Mouse (Mus musculus) heart, embryonic 13.5 days (tissue): ENCODE measurements at regions not wholly inside any gene's neighbourhood (a gene's known extent, or its start where the extent isn't known, plus 50 kb on each side); places are given as distances from the start of the nearest gene placed in this dataset.

Source experiments
- ATAC-seq: fragments of 200-750 bp; cut with Nextera tagmentation; 2 replicates; pipeline ENCODE4 v1.8.0; 2017; ENCODE audit warnings: moderate TSS enrichment; ENCODE audit not compliant: insufficient number of reproducible peaks, low FRiP score, low TSS enrichment; ENCODE audit errors: extremely low read depth
- H3K27ac ChIP-seq: fragments of 300-500 bp; sonication (generic); replicated peaks from 2 replicates; pipeline ENCODE4 v1.5.1; 2015; ENCODE audit warnings: moderate library complexity, mild to moderate bottlenecking, inconsistent platforms
- H3K27me3 ChIP-seq: fragments of 300-500 bp; sonication (generic); replicated peaks from 2 replicates; pipeline ENCODE4 v1.6.1; 2015; ENCODE audit warnings: mild to moderate bottlenecking, inconsistent platforms
- H3K36me3 ChIP-seq: fragments of 300-500 bp; sonication (generic); 2 replicates; pipeline ENCODE4 v1.6.1; 2015; ENCODE audit warnings: mild to moderate bottlenecking, inconsistent platforms
- H3K4me1 ChIP-seq: fragments of 300-500 bp; sonication (generic); 2 replicates; pipeline ENCODE4 v1.6.1; 2015; ENCODE audit warnings: inconsistent platforms
- H3K4me2 ChIP-seq: fragments of 300-500 bp; sonication (generic); 2 replicates; pipeline ENCODE4 v1.6.1; 2015; ENCODE audit warnings: inconsistent platforms, mild to moderate bottlenecking, moderate library complexity
- H3K4me3 ChIP-seq: fragments of 300-500 bp; sonication (generic); 2 replicates; pipeline ENCODE4 v1.5.1; 2015; ENCODE audit warnings: moderate library complexity, mild to moderate bottlenecking, inconsistent platforms
- H3K9ac ChIP-seq: fragments of 300-500 bp; sonication (generic); 2 replicates; pipeline ENCODE4 v1.6.1; 2015; ENCODE audit warnings: inconsistent platforms, mild to moderate bottlenecking, moderate library complexity
- H3K9me3 ChIP-seq: fragments of 300-500 bp; sonication (generic); 2 replicates; pipeline ENCODE4 v1.6.1; 2016; ENCODE audit warnings: inconsistent platforms
- WGBS: fragments of 180-500 bp; shearing (Covaris S2); methylation state at CpG from one replicate; pipeline ENCODE4 v1.1.7; 2015; ENCODE audit warnings: mixed read lengths; 5-methylcytosine and 5-hydroxymethylcytosine counted together

- Histone ChIP-seq H3K9me3 (no peaks in the 10 kb centered on the region), H3K4me2 (no peak overlapping the region), H3K4me3 (no peak overlapping the region), H3K9ac (no peak overlapping the region), H3K4me1 (0 out of 2 replicates have a peak, but pooled peaks cover 4% of the 10 kb centered on the region), H3K27me3 (no peaks in the 10 kb centered on the region), H3K27ac (no peak overlapping the region), H3K36me3 (no peaks in the 10 kb centered on the region)
- ATAC-seq, result no peak
- WGBS, result 63% methylated on average over 6 of the region's 6 CpGs
Measured at GRCm38 (mm10) chr17:67503125-67503878, 129.2 kb downstream of the Lrrc30 start.

GRCm38 (mm10) chr17:67502628-67503027 is 129.9 kb downstream of the Lrrc30 start:
- Histone ChIP-seq H3K4me2 (no peak overlapping the region), H3K27ac (no peak overlapping the region), H3K4me1 (0 out of 2 replicates have a peak, but pooled peaks cover 4% of the 10 kb centered on the region), H3K9ac (no peak overlapping the region), H3K36me3 (no peaks in the 10 kb centered on the region), H3K4me3 (no peak overlapping the region), H3K27me3 (no peaks in the 10 kb centered on the region), H3K9me3 (no peaks in the 10 kb centered on the region)
- WGBS, result 74% methylated on average over 4 of the region's 4 CpGs
- ATAC-seq, result no peak

DNA sequence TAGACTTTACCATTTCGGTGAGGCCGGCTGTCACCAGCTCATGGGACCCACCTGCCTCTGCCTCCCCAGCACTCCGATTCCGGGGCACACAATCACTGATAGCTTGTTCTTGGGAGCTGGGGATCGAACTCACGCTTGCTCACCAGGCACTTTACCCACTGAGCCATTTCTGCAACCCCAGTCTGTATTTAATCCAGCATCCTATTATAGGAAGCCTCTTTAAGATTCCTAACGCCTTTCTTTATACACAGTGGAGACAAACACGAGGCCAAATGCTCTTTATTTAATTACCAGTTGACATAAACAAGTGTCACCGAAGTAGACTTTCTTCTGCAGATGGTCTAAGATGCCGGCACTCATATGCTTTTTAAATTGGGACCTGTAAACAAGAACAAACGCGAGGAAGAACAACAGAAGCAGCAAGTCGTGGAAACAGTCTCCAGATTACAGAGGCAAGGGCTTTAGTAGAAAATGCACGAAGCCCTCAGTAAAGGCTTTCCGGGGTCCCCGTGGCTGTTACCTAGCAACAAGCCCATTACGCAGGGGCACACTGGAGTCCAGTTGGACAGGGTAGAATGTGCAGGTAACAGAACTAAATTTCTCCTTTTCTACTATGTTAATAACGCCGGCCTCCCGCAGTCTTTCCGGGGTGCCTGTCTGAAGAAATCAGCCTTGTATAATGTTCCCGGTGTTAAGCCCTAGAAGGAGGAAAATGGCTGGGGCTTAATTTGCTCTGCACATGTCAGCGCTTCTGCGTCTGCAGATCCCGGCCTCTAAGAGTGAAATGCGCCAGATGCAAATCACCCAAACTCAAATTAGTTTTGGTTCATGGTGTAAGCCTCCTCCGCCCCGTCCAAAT is 132.5 kb downstream of the Lrrc30 start:
- Histone ChIP-seq H3K36me3 (no peaks in the 10 kb centered on the region), H3K9me3 (no peaks in the 10 kb centered on the region), H3K4me1 (0 out of 2 replicates have a peak, but pooled peaks cover 4% of the 10 kb centered on the region), H3K9ac (no peak overlapping the region), H3K4me3 (no peak overlapping the region), H3K27me3 (no peaks in the 10 kb centered on the region), H3K27ac (no peak overlapping the region), H3K4me2 (no peak overlapping the region)
- WGBS, result 75% methylated on average over 28 of the region's 28 CpGs
- no peak for ATAC-seq

- 77% methylated on average over 8 of the region's 8 CpGs for WGBS
- no peak for ATAC-seq
- H3K4me2 ChIP-seq, result no peak overlapping the region
Measured at GRCm38 (mm10) chr17:67497380-67497779, 135.1 kb downstream of the Lrrc30 start.

GRCm38 (mm10) chr17:67480463-67480862 is 126.2 kb upstream of the Ptprm start:
- Histone ChIP-seq H3K4me2 (no peak overlapping the region), H3K36me3 (no peaks in the 10 kb centered on the region), H3K9me3 (0 out of 2 replicates have a peak, but pooled peaks cover 6% of the 10 kb centered on the region), H3K27me3 (no peaks in the 10 kb centered on the region), H3K27ac (no peak overlapping the region), H3K4me3 (no peak overlapping the region), H3K4me1 (no peaks in the 10 kb centered on the region), H3K9ac (no peak overlapping the region)
- 67% methylated on average over 5 of the region's 5 CpGs for WGBS
- no peak for ATAC-seq

More at GRCm38 (mm10) chr17:67497380-67497779, 135.1 kb downstream of the Lrrc30 start:
- no peaks in the 10 kb centered on the region for H3K27me3 ChIP-seq
- no peak overlapping the region for H3K4me3 ChIP-seq
- no peaks in the 10 kb centered on the region for H3K9me3 ChIP-seq
- no peak overlapping the region for H3K9ac ChIP-seq
- no peaks in the 10 kb centered on the region for H3K4me1 ChIP-seq
- no peak overlapping the region for H3K27ac ChIP-seq
- H3K36me3 ChIP-seq, result no peaks in the 10 kb centered on the region

GRCm38 (mm10) chr17:67473137-67473536 is 118.9 kb upstream of the Ptprm start:
- no peaks in the 10 kb centered on the region for H3K36me3 ChIP-seq
- H3K9me3 ChIP-seq, result no peaks in the 10 kb centered on the region
- no peak overlapping the region for H3K4me2 ChIP-seq
- WGBS, result 22% methylated on average over 2 of the region's 2 CpGs
- ATAC-seq, result no peak
- no peak overlapping the region for H3K9ac ChIP-seq
- H3K27ac ChIP-seq, result no peak overlapping the region
- no peak overlapping the region for H3K4me3 ChIP-seq
- H3K27me3 ChIP-seq, result no peaks in the 10 kb centered on the region
- H3K4me1 ChIP-seq, result no peaks in the 10 kb centered on the region

GRCm38 (mm10) chr17:67458851-67459421 is 104.7 kb upstream of the Ptprm start:
- no peaks in the 10 kb centered on the region for H3K36me3 ChIP-seq
- WGBS, result 66% methylated on average over 4 of the region's 4 CpGs
- H3K4me2 ChIP-seq, result no peak overlapping the region
- no peak overlapping the region for H3K27ac ChIP-seq
- H3K4me3 ChIP-seq, result no peak overlapping the region
- no peaks in the 10 kb centered on the region for H3K9me3 ChIP-seq
- no peaks in the 10 kb centered on the region for H3K27me3 ChIP-seq
- H3K9ac ChIP-seq, result no peak overlapping the region
- H3K4me1 ChIP-seq, result no peaks in the 10 kb centered on the region
- ATAC-seq, result no peak

- no peaks in the 10 kb centered on the region for H3K9me3 ChIP-seq
- 84% methylated on average over 13 of the region's 13 CpGs for WGBS
- ATAC-seq, result no peak
- H3K27me3 ChIP-seq, result no peaks in the 10 kb centered on the region
- no peak overlapping the region for H3K9ac ChIP-seq
- H3K4me3 ChIP-seq, result no peak overlapping the region
- H3K4me2 ChIP-seq, result no peak overlapping the region
- peaks cover 10% of the 10 kb centered on the region for H3K4me1 ChIP-seq
- no peak overlapping the region for H3K27ac ChIP-seq
- no peaks in the 10 kb centered on the region for H3K36me3 ChIP-seq
Measured at GRCm38 (mm10) chr17:67451966-67452365, 97.7 kb upstream of the Ptprm start.

DNA sequence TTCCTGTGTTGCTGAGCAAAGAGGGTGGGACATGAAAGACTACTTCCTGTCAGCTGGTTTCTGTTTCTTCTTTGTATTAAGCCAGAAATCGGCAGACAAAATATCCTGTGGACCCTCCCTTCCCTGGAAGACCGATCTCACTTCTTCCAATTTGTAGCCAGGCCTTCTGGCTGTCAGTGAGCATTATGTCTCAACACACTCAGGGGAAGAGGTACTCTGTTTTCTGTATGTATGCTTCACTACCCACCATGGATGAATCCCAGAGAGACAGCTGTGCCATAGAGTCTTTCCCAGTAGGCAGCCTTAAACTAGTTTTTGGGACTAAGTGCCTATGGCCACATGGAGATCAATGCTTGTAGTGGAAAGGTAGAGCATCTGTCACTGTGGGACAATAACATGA is 96.8 kb upstream of the Ptprm start:
- no peaks in the 10 kb centered on the region for H3K27me3 ChIP-seq
- no peak for ATAC-seq
- no peak overlapping the region for H3K4me3 ChIP-seq
- no peak overlapping the region for H3K4me2 ChIP-seq
- no peak overlapping the region for H3K27ac ChIP-seq
- H3K9me3 ChIP-seq, result no peaks in the 10 kb centered on the region
- H3K4me1 ChIP-seq, result peaks cover 10% of the 10 kb centered on the region
- no peak overlapping the region for H3K9ac ChIP-seq
- no peaks in the 10 kb centered on the region for H3K36me3 ChIP-seq
- WGBS, result 42% methylated on average over 2 of the region's 2 CpGs

DNA sequence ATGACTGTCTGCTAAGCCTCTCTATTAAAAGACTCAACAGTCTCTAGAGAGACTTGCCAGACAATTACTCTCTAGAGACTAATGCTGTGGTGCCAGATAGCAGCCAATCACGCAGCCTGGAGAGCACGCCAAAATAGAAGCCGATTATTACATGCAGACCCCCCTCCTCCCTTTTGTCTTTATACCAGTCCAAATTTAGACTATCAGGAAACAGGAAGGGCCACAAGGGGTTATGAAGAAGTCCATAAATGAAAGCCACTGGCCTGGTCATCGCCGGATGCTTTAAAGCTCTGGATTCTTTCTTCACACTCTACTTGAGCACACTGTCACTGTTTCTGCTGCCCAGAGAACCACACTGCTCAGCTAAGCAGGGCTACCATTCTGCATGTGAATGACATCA is 95.8 kb upstream of the Ptprm start:
- H3K27ac ChIP-seq, result no peak overlapping the region
- H3K4me2 ChIP-seq, result 0 out of 2 replicates have a peak overlapping the region, but pooled peaks have one; percentile 7
- 53% methylated on average over 5 of the region's 5 CpGs for WGBS

DNA sequence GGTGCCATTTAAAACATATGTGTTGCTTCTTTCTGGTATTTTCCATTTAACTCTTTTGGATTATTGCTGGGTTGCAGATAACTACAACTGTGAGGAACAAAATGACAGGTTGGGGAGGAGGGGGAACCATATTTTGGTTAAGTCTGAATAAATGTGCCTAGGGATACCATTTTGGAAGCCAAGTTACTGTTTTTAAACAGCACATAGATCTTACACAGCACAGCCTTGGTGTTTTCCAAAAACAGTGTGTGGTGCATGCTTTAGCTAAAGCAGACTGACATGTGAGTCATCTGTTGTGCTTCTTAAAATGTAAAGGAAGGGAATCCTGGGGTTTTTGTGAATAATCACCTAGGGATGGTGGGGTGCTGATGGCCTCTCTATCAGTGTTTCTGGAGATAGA is 91.7 kb upstream of the Ptprm start:
- ATAC-seq, result no peak
- no peak overlapping the region for H3K27ac ChIP-seq
- H3K4me3 ChIP-seq, result no peak overlapping the region
- H3K9me3 ChIP-seq, result peaks cover 14% of the 10 kb centered on the region
- H3K9ac ChIP-seq, result no peak overlapping the region
- no peaks in the 10 kb centered on the region for H3K27me3 ChIP-seq
- H3K4me1 ChIP-seq, result peaks cover 10% of the 10 kb centered on the region
- H3K36me3 ChIP-seq, result no peaks in the 10 kb centered on the region
- H3K4me2 ChIP-seq, result no peak overlapping the region

More for the DNA sequence above, 95.8 kb upstream of the Ptprm start:
- Histone ChIP-seq H3K36me3 (no peaks in the 10 kb centered on the region), H3K27me3 (no peaks in the 10 kb centered on the region), H3K9ac (no peak overlapping the region), H3K4me1 (peaks cover 10% of the 10 kb centered on the region), H3K4me3 (no peak overlapping the region), H3K9me3 (no peaks in the 10 kb centered on the region)
- ATAC-seq, result no peak
